Mouse (Mus musculus): ENCODE data around the gene Banp. TPM values are rescaled to one million over a fixed set of nuclear protein-coding genes. Genes with fewer than 3 reads are reported as not detected.

Banp gene
- polyA plus RNA-seq, 1 experiment from 2014 or later, result 53.0 TPM

Small RNAs within 50 kb of the gene (microRNA-seq; reads per million reads assigned to microRNA genes)
- gene Mir7237, result 0.59 reads per million

Other genes with a start within 250 kb of the Banp start
- 0.38 and 0.50 TPM in 2 replicates for gene Jph3, start 220.1 kb upstream of the Banp start, polyA plus RNA-seq (2015; fragmentation: Nextera tagmentation; extraction: Ambion mirVana)
- gene Klhdc4, start 120.2 kb upstream of the Banp start, polyA plus RNA-seq (2015; fragmentation: Nextera tagmentation; extraction: Ambion mirVana), result 33.2 and 34.6 TPM in 2 replicates
- gene Slc7a5, start 42.1 kb upstream of the Banp start, polyA plus RNA-seq (2015; fragmentation: Nextera tagmentation; extraction: Ambion mirVana), result 10.4 and 10.7 TPM in 2 replicates
- not detected in 2 replicates for gene Car5a, start 4.8 kb upstream of the Banp start, polyA plus RNA-seq (2015; fragmentation: Nextera tagmentation; extraction: Ambion mirVana)